Mouse (Mus musculus) kidney, adult 2 months (tissue): ENCODE measurements at regions not wholly inside any gene's neighbourhood (a gene's known extent, or its start where the extent isn't known, plus 50 kb on each side); places are given as distances from the start of the nearest gene placed in this dataset.

Experiments
- DNase-seq: peaks from one replicate; pipeline ENCODE4 v3.0.0; 2021
- H3K27ac ChIP-seq: fragments of 200-500 bp; 2 replicates; pipeline ENCODE4 v1.5.1; 2012; ENCODE audit warnings: low read depth, low read length, control low read depth, inconsistent platforms; ENCODE audit not compliant: insufficient read depth
- H3K27me3 ChIP-seq: fragments of 200-500 bp; replicated peaks from 2 replicates; pipeline ENCODE4 v1.6.1; 2012; ENCODE audit warnings: mild to moderate bottlenecking, moderate library complexity, low read length, inconsistent platforms; ENCODE audit not compliant: control insufficient read depth, insufficient read depth
- H3K36me3 ChIP-seq: fragments of 200-500 bp; 2 replicates; pipeline ENCODE4 v1.6.1; 2012; ENCODE audit warnings: mild to moderate bottlenecking, moderate library complexity, low read length, inconsistent platforms; ENCODE audit not compliant: control insufficient read depth, insufficient read depth
- H3K4me1 ChIP-seq: fragments of 200-500 bp; 2 replicates; pipeline ENCODE4 v1.6.1; 2011; ENCODE audit warnings: low read length; ENCODE audit not compliant: control insufficient read depth, insufficient read depth
- H3K4me3 ChIP-seq: fragments of 200-500 bp; 2 replicates; pipeline ENCODE4 v1.5.1; 2011; ENCODE audit warnings: mild to moderate bottlenecking, low read depth, low read length, control low read depth; ENCODE audit not compliant: insufficient read depth
- CTCF ChIP-seq: fragments of 200-500 bp; conservative IDR thresholded peaks from 2 replicates; pipeline ENCODE4 v1.5.1; 2011; ENCODE audit warnings: low read depth, mild to moderate bottlenecking, control low read depth, low read length, moderate library complexity, mixed read lengths; ENCODE audit not compliant: insufficient read depth, insufficient read length
- POLR2A ChIP-seq: fragments of 200-500 bp; IDR thresholded peaks from one replicate; pipeline ENCODE4 v1.6.1; 2011; ENCODE audit warnings: low read depth, low read length, control low read depth
- WGBS: fragments of 180-500 bp; shearing (Covaris S2); methylation state at CpG from one replicate; pipeline ENCODE4 v1.1.7; 2018; 5-methylcytosine and 5-hydroxymethylcytosine counted together

- WGBS = 15% methylated on average over 9 of the region's 9 CpGs
- no peak for TF ChIP-seq CTCF
- no peak for TF ChIP-seq POLR2A
Observed at GRCm38 (mm10) chr13:107838126-107838715, 206.0 kb upstream of the Smim15 start.

GRCm38 (mm10) chr13:107837206-107837952 is 206.9 kb upstream of the Smim15 start:
- H3K36me3 ChIP-seq = no peaks in the 10 kb centered on the region
- DNase-seq = no peak
- no peaks in the 10 kb centered on the region for H3K27me3 ChIP-seq
- no peak overlapping the region for H3K27ac ChIP-seq
- TF ChIP-seq POLR2A (no peak), CTCF (no peak)
- H3K4me1 ChIP-seq = peaks cover 23% of the 10 kb centered on the region
- H3K4me3 ChIP-seq = no peak overlapping the region
- 41% methylated on average over 5 of the region's 5 CpGs for WGBS

More at GRCm38 (mm10) chr13:107838126-107838715, 206.0 kb upstream of the Smim15 start:
- H3K27me3 ChIP-seq = no peaks in the 10 kb centered on the region
- peak overlapping the region; percentile 6; the same call in 1 of the 2 replicates for H3K27ac ChIP-seq
- H3K4me1 ChIP-seq = peaks cover 28% of the 10 kb centered on the region
- no peaks in the 10 kb centered on the region for H3K36me3 ChIP-seq
- peak overlapping the region; percentile 5; the same call in 1 of the 2 replicates for H3K4me3 ChIP-seq
- DNase-seq = peak; percentile 85

- Histone ChIP-seq H3K36me3 (no peaks in the 10 kb centered on the region), H3K27me3 (no peaks in the 10 kb centered on the region), H3K4me1 (peaks cover 20% of the 10 kb centered on the region), H3K27ac (no peak overlapping the region), H3K4me3 (no peak overlapping the region)
- DNase-seq = no peak
- WGBS = 50% methylated on average over 9 of the region's 9 CpGs
- TF ChIP-seq CTCF (no peak), POLR2A (no peak)
Observed at GRCm38 (mm10) chr13:107835756-107836385, 208.4 kb upstream of the Smim15 start.

GRCm38 (mm10) chr13:107831997-107832396 is 212.2 kb upstream of the Smim15 start:
- Histone ChIP-seq H3K4me1 (peaks cover 15% of the 10 kb centered on the region), H3K4me3 (no peak overlapping the region), H3K27ac (no peak overlapping the region), H3K36me3 (no peaks in the 10 kb centered on the region), H3K27me3 (no peaks in the 10 kb centered on the region)
- WGBS = 65% methylated on average over 5 of the region's 5 CpGs
- no peak for TF ChIP-seq POLR2A
- TF ChIP-seq CTCF = no peak
- DNase-seq = no peak

GRCm38 (mm10) chr13:107831221-107831681 is 213.0 kb upstream of the Smim15 start:
- whole genome bisulfite sequencing = under 1% methylated on average over 17 of the region's 17 CpGs
- no peak overlapping the region for H3K27ac ChIP-seq
- H3K27me3 ChIP-seq = no peaks in the 10 kb centered on the region
- peak overlapping the region; percentile 23; the same call in 1 of the 2 replicates for H3K4me3 ChIP-seq
- TF ChIP-seq POLR2A = no peak
- TF ChIP-seq CTCF = no peak
- H3K4me1 ChIP-seq = peaks cover 14% of the 10 kb centered on the region
- peak; percentile 99 for DNase-seq
- H3K36me3 ChIP-seq = no peaks in the 10 kb centered on the region

GRCm38 (mm10) chr13:107830281-107830680 is 214.0 kb upstream of the Smim15 start:
- WGBS = 15% methylated on average over 2 of the region's 2 CpGs
- Histone ChIP-seq H3K4me3 (no peak overlapping the region), H3K4me1 (peaks cover 14% of the 10 kb centered on the region), H3K36me3 (no peaks in the 10 kb centered on the region), H3K27me3 (no peaks in the 10 kb centered on the region), H3K27ac (peak overlapping the region; percentile 35; the same call in 1 of the 2 replicates)
- TF ChIP-seq CTCF (no peak), POLR2A (no peak)
- peak; percentile 77 for DNase-seq

- 58% methylated on average over 4 of the region's 4 CpGs for WGBS
- DNase-seq = peak; percentile 55
- Histone ChIP-seq H3K27me3 (no peaks in the 10 kb centered on the region), H3K4me1 (peaks cover 14% of the 10 kb centered on the region), H3K4me3 (no peak overlapping the region), H3K36me3 (no peaks in the 10 kb centered on the region), H3K27ac (no peak overlapping the region)
- TF ChIP-seq POLR2A (no peak), CTCF (no peak)
Observed at GRCm38 (mm10) chr13:107829861-107830260, 214.4 kb upstream of the Smim15 start.
